Mouse (Mus musculus) gastrocnemius, adult 18-20 months (tissue): Measurements from ENCODE around the gene Upk2. TPM values are rescaled to one million over a fixed set of nuclear protein-coding genes. Genes with fewer than 3 reads are reported as not detected.
A peak's percentile ranks its signal among the peaks of the same experiment; 100 is the strongest.

Experiments used
- DNase-seq: peaks from one replicate; pipeline ENCODE4 v3.0.0; 2021; ENCODE audit warnings: low spot score
- long read RNA-seq, 2 experiments: library from polyadenylated mRNA; stranded (forward); transcript quantifications; one replicate each; pipeline ENCODE4 v2.0.0; 2021
- total RNA-seq, 2 experiments: library from RNA; stranded (reverse); gene quantifications; 2 replicates each; pipeline ENCODE4 v1.2.3; 2021

Gene Upk2
- under 1 TPM; 0.43 to 0.83 TPM for total RNA-seq
- long read RNA-seq, experiment 1, partial matches to known transcripts, result 0 of 2 reads
- long read RNA-seq, experiment 1, other reads (novel, unspliced or antisense), result 2 of 2 reads
- long read RNA-seq, experiment 2, result 0 reads

DNA sequence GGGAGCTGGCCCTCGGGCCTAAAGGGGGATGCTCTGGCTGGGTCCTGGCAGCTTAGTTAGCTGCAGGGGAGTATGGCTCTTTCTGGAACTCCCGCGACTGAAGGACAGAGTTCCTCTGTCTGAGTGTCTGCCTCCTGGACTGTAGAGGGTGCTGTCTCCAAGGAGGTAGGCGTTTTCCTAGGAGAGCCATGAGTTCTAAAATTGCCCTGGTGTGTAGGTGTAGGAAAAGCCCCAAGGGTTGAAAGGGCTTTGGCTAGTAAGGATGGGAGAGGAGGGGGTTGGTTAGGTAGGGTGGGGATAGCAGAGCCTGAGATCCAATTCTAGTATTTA is at the start of gene Upk2:
Gene Upk2 (minus strand): TSS at position 86 of the 330 bp plus-strand sequence.
- DNase-seq, result peak; percentile 31

DNA sequence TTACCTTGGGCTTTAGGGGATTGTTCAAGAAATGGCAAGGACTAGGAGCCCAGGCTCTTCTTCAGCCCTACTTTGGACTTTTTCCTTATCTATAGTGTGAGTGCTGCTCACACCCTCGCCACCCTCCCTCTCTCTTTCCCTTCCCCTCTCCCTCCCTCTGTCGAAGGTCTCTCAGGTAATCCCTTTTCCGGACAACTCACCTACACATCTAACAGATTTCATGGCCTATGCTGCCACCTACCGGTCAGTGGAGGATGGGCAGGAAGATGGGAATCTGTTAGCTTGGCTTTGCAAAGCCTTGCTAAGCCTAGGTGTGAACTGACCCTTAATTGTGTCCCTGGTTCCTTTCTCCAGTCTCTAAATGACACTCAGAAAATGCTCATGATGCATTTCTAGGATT is 47.2 kb upstream of the Upk2 start:
- peak; percentile 89 for DNase-seq

DNA sequence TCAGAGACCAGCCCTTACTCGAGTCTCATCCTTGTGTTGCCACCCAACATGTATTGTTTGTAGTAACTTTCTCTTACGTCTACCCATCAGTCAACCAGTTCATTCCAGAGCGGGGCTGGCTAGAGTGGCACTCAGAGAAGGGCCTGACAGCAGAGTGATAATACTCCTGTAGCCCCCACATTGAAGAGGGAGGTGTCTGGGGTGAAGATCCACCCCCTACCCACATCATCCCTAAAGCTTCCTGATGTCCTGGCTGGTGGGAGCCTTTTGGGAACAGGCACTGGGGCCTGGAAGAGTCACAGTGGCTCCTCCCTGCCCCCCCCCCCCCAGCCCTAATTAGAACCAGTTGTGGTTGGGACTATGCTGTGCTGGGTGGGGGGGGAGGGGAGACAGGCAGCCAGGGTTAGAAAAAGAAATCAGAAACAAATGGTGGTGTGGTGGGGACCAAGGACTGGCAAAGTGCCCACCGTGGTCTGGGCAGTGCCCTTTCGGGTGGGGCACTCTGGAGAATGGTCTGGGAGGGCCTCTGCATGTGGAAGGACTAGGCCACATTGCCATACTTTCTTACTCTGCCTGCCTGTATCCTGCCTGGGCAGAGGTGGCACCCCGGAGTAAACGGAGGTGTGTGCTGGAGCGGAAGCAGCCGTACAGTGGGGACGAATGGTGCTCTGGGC is 46.6 kb upstream of the Upk2 start:
- DNase-seq, result no peak

DNA sequence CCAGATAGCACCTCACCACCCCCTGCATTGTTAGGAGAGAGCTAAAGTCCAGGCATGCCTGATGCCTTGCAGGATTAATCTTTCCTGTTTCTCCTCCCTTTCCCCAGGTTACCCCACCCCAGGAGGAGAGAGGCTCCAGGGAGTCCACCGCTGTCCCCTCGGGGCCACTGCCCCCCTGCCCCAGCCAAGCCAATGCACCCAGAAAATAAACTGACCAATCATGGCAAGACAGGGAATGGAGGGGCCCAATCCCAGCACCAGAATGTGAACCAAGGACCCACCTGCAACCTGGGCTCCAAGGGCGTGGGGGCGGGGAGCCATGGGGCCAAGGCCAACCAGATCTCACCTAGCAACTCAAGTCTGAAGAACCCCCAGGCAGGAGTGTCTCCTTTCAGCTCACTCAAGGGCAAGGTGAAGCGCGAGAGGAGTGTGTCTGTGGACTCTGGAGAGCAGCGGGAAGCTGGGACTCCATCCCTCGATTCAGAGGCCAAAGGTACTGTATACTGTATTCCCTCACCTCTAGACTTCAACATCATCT is 45.9 kb upstream of the Upk2 start:
- DNase-seq, result no peak

DNA sequence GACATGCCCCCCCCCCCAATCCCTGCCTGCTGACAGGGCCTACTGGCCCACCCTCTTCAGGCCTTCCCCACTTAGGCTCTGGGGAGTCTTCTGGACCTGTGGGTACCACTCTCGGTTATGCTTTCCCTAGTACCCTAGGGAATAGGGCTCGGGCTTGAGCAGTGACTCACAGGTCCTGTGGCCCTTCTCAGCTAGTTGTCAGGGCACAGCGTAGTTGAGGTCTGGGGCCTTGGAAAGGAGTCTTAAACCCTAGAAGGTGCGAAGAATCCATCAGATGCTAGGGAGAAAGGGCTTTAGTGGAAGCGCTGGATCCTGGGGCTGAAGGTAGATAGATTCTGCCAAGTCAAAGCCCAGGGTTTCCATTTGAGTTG is 45.4 kb upstream of the Upk2 start:
- no peak for DNase-seq

DNA sequence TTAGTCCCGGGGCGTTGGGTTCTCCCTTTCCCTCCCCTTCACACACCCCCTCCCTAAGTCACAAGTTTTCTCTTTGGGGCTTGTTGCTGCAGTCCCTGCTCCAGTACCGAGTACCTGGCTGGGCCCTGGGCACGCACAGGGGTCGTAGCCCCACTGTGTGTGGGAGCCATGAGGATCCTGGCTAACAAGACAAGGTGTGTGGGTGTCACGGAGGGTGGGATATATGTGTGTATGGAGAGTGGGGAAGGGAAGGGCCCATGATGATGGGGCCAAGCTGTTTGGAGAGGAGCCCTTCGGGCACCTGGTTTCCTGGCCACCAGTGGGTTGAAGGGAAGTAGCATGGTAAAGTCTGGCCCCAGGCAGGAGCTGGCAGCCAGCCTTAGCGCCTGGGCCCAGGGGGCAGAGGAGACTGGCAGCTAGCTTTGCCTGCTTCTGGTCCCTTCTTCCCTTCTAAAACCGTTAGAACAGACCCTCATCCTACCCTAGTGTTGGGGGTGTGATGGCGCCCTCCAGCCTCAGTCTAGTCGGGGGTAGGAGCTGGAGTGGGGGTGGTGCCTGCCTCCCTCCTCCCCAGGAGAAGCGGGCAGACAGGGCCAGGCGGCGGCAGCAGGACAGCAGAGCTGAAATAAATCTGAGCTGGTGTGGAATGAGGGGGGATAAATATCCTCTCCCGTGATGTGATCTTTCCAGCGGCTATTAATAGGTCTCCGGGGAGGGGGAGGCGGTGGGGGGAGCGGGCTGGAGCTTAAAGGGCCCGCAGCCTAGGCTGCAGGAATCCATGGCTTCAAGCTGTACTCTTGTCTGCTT is 44.8 kb upstream of the Upk2 start:
- peak; percentile 77 for DNase-seq

DNA sequence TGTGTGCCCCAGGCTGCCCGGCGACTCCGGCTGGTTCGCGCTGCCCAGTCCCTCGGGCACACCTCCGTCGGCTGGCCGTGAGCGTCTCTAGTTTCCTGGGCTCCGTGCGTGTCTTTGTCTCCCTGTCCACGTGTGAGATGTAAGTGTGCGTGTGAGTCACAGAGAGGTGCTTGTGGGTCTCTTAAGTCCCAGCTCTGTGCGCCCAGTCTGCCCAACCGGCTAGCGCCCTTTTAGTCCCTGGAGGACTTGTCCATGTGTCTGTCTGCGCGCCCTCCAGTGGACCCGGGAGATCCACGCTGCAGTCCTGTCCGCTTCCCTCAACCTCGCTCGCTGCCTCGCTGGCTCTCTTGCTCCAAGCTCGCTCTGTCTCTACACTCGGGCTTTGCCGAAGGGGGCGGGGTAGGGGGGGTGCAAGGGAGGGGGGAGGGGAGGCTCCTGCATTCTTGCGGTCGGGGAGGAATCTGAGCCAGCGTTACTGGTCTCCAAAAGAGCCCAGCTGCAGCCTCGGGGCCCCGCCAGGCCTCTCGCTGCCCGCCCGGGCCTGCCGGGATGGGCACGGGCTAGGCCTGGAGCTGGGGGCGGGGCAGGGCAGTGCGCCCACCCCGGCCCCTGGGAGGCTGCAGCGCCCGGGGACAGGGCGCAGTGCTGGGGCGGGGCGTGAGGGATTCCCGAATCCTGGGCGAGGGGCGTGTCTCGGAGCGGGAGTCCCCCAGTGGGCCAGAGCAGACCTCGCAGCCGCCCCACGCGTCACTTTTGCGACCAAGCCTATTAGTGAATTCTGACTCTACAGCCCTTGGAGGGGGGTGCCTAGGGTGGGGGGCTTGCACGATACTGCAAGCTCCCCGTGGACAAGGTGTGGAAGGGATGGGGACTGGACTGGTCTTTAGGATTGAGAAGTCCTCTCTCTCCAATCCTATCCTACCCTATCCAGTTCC is 43.9 kb upstream of the Upk2 start:
- DNase-seq, result peak; percentile 80

DNA sequence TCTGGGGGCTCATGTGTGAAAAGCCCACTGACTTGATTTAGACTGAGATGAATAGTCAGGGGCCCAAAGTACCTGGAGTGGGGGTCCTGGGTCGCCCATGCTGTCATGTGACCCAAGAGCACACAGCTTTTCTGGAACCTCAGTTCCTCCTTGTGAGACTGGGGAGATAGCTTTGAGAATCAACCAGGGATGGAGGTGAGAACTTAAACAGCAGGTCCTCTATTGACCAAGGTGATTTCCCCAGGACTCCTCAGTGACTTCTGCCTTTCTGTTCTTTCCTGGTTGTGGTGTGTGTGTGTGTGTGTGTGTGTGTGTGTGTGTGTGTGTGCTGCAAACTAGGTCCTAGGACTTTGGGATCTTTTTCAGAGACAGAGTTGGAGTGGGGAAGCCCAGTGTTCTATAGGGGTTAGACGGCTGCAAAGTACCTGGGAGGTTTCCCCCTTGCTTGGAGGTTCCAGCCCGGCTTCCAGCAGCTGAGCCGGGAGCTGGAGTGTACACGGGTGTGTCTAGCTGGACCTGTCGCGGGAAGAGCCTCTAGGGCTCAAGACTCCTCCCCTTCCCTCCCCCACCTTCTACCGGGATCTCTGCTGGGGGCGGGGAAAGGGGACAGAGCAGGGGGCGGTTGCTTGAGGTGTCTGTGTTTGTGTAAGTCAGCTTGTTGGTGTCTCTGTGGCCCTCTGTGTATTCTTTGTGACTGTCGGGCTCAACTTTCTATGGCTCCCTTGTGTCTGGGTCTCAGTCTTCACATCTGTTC is 43.0 kb upstream of the Upk2 start:
- DNase-seq, result no peak

DNA sequence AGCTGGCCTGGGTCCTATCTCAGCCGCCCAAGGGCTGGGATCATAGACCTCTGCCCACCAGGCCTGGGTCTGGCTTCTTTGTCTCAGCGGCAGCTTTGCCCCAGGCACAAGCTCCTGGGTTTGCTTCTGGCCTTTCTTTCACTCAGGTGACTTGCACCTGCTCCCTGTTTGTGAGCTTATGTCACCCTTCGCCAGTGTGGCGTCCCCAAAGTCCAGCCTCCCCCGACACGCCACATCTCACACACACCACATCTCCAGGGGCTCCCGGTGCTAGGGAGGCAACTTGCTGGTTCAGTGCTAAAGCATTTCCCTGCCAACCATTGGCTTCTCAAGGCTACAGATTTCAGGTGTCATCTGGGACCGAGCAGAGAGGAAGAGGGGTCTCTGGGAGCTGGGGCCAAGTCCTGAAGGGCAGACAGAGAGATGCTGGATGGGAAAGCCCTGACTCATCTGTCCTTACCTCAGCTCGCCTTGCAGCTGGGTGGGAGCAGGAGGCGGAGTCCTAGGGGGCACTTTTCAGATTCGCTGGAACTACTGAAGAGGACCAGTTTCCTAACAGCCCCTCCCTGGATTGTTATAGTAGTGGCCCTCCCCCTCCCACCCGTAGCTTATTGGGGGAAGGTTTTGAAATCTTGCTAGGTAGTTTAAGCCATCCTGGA is 42.2 kb upstream of the Upk2 start:
- no peak for DNase-seq

DNA sequence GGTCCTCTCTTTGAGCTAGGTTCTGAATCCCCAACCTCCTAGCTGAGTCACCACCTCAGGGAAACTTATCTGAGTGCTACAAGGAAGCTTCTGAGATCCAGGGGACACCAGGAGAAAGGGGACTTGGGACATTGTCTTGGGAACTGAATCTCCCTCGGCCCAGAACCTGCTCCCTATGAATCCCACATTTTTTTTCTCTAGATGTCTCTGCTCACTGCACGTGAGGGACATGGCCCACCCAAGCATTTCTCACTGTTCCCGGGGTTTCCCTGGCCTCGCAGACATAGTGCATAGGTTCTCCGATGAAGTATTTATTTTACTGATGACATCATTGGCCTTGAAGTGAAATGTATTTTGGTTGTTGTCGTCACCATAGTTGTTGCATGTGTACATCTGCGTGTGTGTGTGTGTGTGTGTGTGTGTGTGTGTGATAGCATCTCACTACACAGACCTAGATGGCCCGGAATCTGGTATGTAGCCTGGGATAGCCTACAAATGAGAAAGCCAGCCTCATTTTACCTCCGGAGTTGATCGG is 41.1 kb upstream of the Upk2 start:
- no peak for DNase-seq

DNA sequence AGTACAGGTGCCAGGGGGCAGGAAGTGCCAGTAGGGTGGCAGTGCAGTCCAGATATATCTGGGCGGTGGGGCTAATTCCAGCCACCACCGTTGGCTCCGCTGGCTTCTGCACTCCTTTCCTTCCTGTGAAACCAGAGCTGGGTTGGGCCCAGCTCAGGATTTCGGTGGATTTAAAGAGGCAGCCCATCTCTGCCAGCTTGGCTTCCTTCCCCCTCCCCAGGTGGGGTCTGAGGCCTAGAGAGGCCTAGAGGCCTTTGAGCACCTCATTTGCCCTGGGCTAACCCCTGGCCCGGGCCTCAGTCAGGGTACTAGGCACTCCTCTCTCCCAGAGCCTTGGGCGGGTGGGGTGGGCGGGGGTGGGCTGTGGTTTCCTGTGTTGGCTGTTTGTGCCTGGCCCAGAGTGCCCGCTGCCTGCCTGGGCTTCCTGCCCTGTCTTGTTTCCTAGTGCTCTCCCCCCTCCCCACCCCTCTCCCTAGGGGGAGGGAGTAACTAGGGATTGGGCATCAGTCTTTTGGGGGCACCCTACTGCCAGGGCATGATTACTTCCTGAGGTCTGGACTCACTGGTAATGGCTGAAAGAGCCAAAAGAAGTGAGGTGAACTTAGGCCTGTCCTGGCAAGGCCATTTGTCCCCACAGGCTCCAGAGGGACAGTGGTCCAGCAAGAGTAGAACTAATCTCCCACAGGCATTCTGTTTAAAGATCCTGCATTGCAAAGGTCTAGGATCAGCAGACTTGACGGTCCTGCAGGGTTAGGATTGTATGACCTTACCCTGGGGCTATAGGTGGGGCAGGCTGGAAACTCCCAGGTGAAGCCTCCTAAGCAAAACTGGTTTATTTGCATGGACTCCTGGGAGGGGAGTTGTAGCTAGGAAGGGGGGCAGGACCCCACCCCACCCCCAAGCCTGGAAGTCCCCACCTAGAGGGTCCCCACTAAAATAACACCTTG is 40.4 kb upstream of the Upk2 start:
- DNase-seq, result no peak

DNA sequence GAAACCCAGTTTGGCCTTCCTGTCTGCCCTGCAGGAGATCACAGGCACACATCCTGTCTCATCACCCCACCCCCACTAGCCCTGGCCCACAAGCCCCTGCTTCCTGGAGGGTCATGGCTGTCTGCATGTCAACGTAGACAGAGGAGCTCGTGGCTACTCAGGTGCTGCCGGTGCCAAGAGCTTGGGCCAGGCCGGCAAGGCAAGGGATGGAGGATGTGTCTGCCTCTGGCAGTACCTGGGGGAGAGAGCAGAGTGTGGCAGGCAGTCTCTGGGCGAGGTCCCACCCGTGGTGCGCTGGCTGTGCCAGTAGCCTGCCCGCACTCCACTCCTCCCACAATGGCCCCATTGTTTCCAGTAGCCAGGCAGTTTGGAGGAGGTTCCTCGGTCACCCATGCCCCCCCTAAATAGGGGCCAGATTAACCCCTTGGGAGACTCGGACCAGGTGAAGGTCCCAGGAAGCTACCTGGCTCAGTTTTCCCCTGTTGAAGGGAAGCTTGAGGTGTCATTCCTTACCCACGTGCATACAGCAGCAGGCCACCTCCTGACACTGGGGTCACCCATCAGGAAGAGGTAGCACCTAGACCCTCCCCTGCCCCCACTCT is 39.6 kb upstream of the Upk2 start:
- no peak for DNase-seq

DNA sequence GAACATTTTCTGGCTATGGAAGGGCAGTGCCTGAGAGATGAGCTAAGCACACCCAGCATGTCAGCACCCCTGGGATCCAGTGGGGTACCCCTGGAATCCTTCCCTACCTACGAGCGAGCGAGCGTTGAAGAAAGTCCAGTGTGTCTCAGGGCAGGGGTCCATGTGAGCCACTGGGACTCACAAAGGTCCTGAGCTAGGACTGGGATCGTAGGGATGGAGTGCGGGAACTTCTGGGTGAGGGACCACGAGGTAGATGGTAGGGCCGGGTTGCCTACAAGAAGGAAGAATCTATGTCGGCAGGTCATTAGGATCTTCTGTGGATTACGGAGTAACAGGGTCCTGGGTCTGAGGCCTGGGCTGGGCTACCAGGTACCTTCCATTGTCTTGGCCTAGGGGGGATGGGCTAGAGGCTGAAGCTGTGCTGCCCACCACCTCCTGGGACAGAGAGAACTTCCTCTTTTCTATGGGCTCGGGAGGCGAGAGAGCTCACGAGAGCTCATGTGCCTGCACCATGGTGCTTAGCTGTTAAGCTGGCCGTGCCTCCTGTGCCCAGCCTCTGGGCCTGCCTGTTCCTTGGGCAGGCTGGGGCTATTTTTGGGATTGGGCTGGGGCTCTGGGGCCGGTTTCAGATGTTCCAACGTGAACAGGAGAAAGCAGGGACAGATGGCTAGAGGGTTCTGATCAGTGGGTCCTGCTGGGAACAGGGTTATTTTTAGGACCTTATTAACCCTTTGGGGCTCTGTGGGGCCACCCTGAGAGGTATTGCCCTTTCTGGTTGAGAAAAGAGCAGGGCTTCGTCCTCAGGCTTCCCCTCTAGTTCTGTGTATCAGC is 38.1 kb upstream of the Upk2 start:
- DNase-seq, result peak; percentile 80

DNA sequence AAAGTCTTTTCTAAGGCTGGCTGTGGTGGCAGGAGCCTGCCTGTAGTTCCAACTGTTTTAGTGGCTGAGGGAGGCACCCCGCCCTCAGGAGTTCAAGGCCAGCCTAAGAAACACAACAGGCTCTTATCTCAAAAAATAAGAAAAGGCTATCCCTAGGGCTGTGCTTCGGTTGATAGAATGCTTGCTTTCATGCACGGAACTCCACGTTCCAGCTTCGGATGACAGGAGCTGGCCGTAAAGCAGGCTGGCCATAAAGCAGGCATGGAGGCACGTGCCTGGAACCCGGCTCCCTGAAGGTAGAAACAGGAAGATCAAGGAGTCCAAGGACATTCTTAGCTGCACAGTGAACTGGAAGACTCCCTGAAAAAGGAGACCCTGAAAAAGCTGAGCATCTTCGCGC is 36.6 kb upstream of the Upk2 start:
- DNase-seq, result no peak

DNA sequence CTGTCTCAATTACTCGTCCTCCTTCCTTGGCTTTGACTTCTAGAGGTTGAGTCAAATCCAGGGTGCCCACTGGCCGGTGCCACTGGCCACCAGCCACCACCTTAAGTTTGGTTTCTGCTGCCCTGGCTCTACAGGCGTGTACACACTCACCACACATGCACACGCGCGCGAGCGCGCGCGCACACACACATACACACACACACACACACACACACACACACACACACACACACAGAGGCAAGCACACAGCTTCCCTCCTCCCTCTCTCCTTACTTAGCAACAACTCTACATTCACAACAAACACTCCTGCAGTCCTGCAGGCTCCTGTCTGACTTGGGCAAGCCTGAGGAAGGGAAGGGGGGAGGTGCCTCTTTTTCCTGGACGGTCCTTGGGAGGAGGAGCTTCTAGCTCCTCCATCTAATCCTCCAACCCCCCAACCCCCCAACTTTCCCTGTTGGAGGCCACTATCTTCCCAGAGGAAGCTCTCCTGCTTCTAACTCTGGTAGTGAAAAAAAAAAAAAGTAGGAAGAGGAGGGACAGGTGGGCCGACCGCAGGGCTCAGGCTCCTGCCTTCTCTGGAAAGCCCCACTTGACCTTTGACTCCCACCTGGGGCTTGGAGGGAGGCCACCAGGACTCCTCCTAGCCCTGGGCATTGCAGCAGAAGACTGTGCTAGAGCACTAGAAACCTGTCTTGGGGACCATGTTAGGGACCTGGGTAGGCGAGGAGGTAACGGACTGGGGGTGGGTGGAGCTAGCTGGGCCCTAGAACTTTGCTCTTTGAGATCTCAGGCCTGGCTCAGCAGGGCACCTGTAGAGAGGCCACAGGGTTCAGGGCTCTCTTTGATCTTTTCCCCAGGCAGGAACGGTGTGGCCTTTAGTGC is 35.6 kb upstream of the Upk2 start:
- DNase-seq, result no peak

DNA sequence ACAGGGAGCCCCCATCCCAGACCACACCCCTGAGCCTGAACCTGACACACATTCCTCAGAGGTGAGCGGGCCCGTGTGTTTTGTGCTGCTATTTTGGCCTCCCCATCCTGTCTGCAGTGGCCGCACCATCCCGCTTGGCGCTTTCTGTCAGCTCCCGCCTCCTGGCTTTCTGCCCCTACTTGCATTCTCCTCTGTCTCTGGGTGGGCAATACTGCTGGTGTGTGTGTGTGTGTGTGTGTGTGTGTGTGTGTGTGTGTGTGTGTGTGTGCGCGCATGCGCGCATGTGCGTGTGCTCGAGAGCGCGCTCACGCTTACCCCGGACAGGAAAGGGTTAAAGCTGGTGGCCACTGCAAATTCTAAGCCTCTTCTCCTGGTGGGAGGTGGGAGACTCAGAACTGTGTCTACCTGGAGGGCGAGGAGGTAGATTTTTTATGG is 34.9 kb upstream of the Upk2 start:
- DNase-seq, result no peak
